Mouse (Mus musculus) embryonic facial prominence, embryonic 13.5 days (tissue): ENCODE results near the gene Mmp14. TPM values are rescaled to one million over a fixed set of nuclear protein-coding genes. Genes with fewer than 3 reads are reported as not detected.

Experiments used
- ATAC-seq: fragments of 200-750 bp; cut with Nextera tagmentation; 2 replicates; pipeline ENCODE4 v1.8.0; 2017; ENCODE audit warnings: low read depth; ENCODE audit not compliant: insufficient number of reproducible peaks, insufficient read depth, low FRiP score, low TSS enrichment
- H3K27ac ChIP-seq: fragments of 300-500 bp; sonication (generic); 2 replicates; pipeline ENCODE4 v1.5.1; 2015; ENCODE audit warnings: moderate library complexity, mild to moderate bottlenecking, inconsistent platforms
- H3K27me3 ChIP-seq: fragments of 300-500 bp; sonication (generic); 2 replicates; pipeline ENCODE4 v1.6.1; 2015; ENCODE audit warnings: mild to moderate bottlenecking, inconsistent platforms
- H3K36me3 ChIP-seq: fragments of 300-500 bp; sonication (generic); 2 replicates; pipeline ENCODE4 v1.6.1; 2015; ENCODE audit warnings: mild to moderate bottlenecking, inconsistent platforms
- H3K4me1 ChIP-seq: fragments of 300-500 bp; sonication (generic); 2 replicates; pipeline ENCODE4 v1.6.1; 2015; ENCODE audit warnings: inconsistent platforms
- H3K4me2 ChIP-seq: fragments of 300-500 bp; sonication (generic); 2 replicates; pipeline ENCODE4 v1.6.1; 2015; ENCODE audit warnings: moderate library complexity, mild to moderate bottlenecking, inconsistent platforms
- H3K4me3 ChIP-seq: fragments of 300-500 bp; sonication (generic); 2 replicates; pipeline ENCODE4 v1.5.1; 2015; ENCODE audit warnings: mild to moderate bottlenecking, inconsistent platforms
- H3K9ac ChIP-seq: fragments of 300-500 bp; sonication (generic); 2 replicates; pipeline ENCODE4 v1.6.1; 2015; ENCODE audit warnings: mild to moderate bottlenecking, inconsistent platforms
- H3K9me3 ChIP-seq: fragments of 300-500 bp; sonication (generic); 2 replicates; pipeline ENCODE4 v1.6.1; 2016; ENCODE audit warnings: inconsistent platforms
- WGBS: fragments of 180-500 bp; shearing (Covaris S2); methylation state at CpG from one replicate; pipeline ENCODE4 v1.1.7; 2015; ENCODE audit warnings: mixed read lengths; 5-methylcytosine and 5-hydroxymethylcytosine counted together
- polyA plus RNA-seq: library from polyadenylated mRNA; unstranded; fragments of >200 nt; fragmentation: Nextera tagmentation; extraction: Ambion mirVana; gene quantifications from 2 replicates; pipeline ENCODE4 v1.2.1, GENCODE M21; 2015

Mmp14 gene
- polyA plus RNA-seq, 1 experiment from 2014 or later = 202 TPM

GRCm38 (mm10) chr14:54428421-54428820, 3.0 kb upstream of the Mmp14 start:
- peaks cover 24% of the 10 kb centered on the region for H3K4me1 ChIP-seq
- H3K27me3 ChIP-seq = no peaks in the 10 kb centered on the region
- H3K9ac ChIP-seq = no peak overlapping the region
- no peak overlapping the region for H3K4me3 ChIP-seq
- no peak overlapping the region for H3K4me2 ChIP-seq
- WGBS = 92% methylated on average over 5 of the region's 5 CpGs
- no peak overlapping the region for H3K27ac ChIP-seq
- H3K9me3 ChIP-seq = 0 out of 2 replicates have a peak, but pooled peaks cover under 1% of the 10 kb centered on the region
- H3K36me3 ChIP-seq = peaks cover 9% of the 10 kb centered on the region
- no peak for ATAC-seq

- peaks cover 35% of the 10 kb centered on the region for H3K4me1 ChIP-seq
- H3K4me2 ChIP-seq = peak overlapping the region; percentile 92
- H3K4me3 ChIP-seq = peak overlapping the region; percentile 89; the same call in 1 of the 2 replicates
- H3K27ac ChIP-seq = peak overlapping the region; percentile 100
- 62% methylated on average over 7 of the region's 7 CpGs for WGBS
- H3K36me3 ChIP-seq = peaks cover 9% of the 10 kb centered on the region
- no peaks in the 10 kb centered on the region for H3K9me3 ChIP-seq
- no peak for ATAC-seq
- peak overlapping the region; percentile 100 for H3K9ac ChIP-seq
- H3K27me3 ChIP-seq = no peaks in the 10 kb centered on the region
Measured at GRCm38 (mm10) chr14:54429332-54430093, 1.9 kb upstream of the Mmp14 start.

- Histone ChIP-seq H3K36me3 (peaks cover 15% of the 10 kb centered on the region), H3K27me3 (no peaks in the 10 kb centered on the region), H3K4me1 (peaks cover 44% of the 10 kb centered on the region), H3K4me2 (peak overlapping the region; percentile 92), H3K9me3 (no peaks in the 10 kb centered on the region), H3K4me3 (peak overlapping the region; percentile 89), H3K9ac (peak overlapping the region; percentile 100), H3K27ac (peak overlapping the region; percentile 100)
- no peak for ATAC-seq
- 6% methylated on average over 18 of the region's 18 CpGs for WGBS
Measured at GRCm38 (mm10) chr14:54430406-54431145, 836 bp upstream of the Mmp14 start.

- Histone ChIP-seq H3K27ac (peak overlapping the region; percentile 100), H3K9ac (peak overlapping the region; percentile 100)
- ATAC-seq = peak; percentile 39
Measured at GRCm38 (mm10) chr14:54432078-54432836, 845 bp downstream of the Mmp14 start.

GRCm38 (mm10) chr14:54432837-54433830, 1.7 kb downstream of the Mmp14 start:
- no peak for ATAC-seq
- Histone ChIP-seq H3K4me3 (peak overlapping the region; percentile 89), H3K9me3 (no peaks in the 10 kb centered on the region), H3K27me3 (no peaks in the 10 kb centered on the region), H3K27ac (peak overlapping the region; percentile 100), H3K4me1 (peaks cover 44% of the 10 kb centered on the region), H3K4me2 (peak overlapping the region; percentile 92), H3K9ac (peak overlapping the region; percentile 100), H3K36me3 (peaks cover 38% of the 10 kb centered on the region)
- WGBS = 17% methylated on average over 17 of the region's 17 CpGs

More at GRCm38 (mm10) chr14:54432078-54432836, 845 bp downstream of the Mmp14 start:
- 2% methylated on average over 54 of the region's 54 CpGs for WGBS
- Histone ChIP-seq H3K4me1 (peaks cover 44% of the 10 kb centered on the region), H3K4me3 (peak overlapping the region; percentile 89), H3K9me3 (no peaks in the 10 kb centered on the region), H3K27me3 (no peaks in the 10 kb centered on the region), H3K4me2 (peak overlapping the region; percentile 92), H3K36me3 (peaks cover 32% of the 10 kb centered on the region)

- Histone ChIP-seq H3K9ac (peak overlapping the region; percentile 100), H3K27ac (peak overlapping the region; percentile 100), H3K9me3 (no peaks in the 10 kb centered on the region), H3K4me2 (peak overlapping the region; percentile 92), H3K27me3 (no peaks in the 10 kb centered on the region), H3K4me3 (peak overlapping the region; percentile 89), H3K4me1 (peaks cover 44% of the 10 kb centered on the region), H3K36me3 (peaks cover 47% of the 10 kb centered on the region)
- ATAC-seq = no peak
- 52% methylated on average over 12 of the region's 12 CpGs for WGBS
Measured at GRCm38 (mm10) chr14:54433941-54434531, 2.6 kb downstream of the Mmp14 start.

- H3K27me3 ChIP-seq = no peaks in the 10 kb centered on the region
- no peak overlapping the region for H3K9ac ChIP-seq
- 82% methylated on average over 11 of the region's 11 CpGs for WGBS
- H3K4me1 ChIP-seq = peaks cover 36% of the 10 kb centered on the region
- no peaks in the 10 kb centered on the region for H3K9me3 ChIP-seq
- H3K4me3 ChIP-seq = no peak overlapping the region
- no peak overlapping the region for H3K4me2 ChIP-seq
- H3K27ac ChIP-seq = no peak overlapping the region
- H3K36me3 ChIP-seq = peaks cover 51% of the 10 kb centered on the region
- ATAC-seq = no peak
Measured at GRCm38 (mm10) chr14:54435194-54435918, 3.9 kb downstream of the Mmp14 start.

- Histone ChIP-seq H3K9ac (no peak overlapping the region), H3K27me3 (no peaks in the 10 kb centered on the region), H3K4me3 (no peak overlapping the region), H3K27ac (no peak overlapping the region), H3K36me3 (peaks cover 66% of the 10 kb centered on the region), H3K9me3 (no peaks in the 10 kb centered on the region), H3K4me1 (peaks cover 44% of the 10 kb centered on the region), H3K4me2 (no peak overlapping the region)
- ATAC-seq = no peak
- 81% methylated on average over 12 of the region's 12 CpGs for WGBS
Measured at GRCm38 (mm10) chr14:54439155-54439554, 7.7 kb downstream of the Mmp14 start.

GRCm38 (mm10) chr14:54439610-54440009, 8.2 kb downstream of the Mmp14 start:
- 64% methylated on average over 7 of the region's 7 CpGs for WGBS
- H3K4me2 ChIP-seq = no peak overlapping the region
- ATAC-seq = no peak

GRCm38 (mm10) chr14:54440538-54440937, 9.1 kb downstream of the Mmp14 start:
- peaks cover 36% of the 10 kb centered on the region for H3K4me1 ChIP-seq
- H3K9me3 ChIP-seq = no peaks in the 10 kb centered on the region
- H3K27me3 ChIP-seq = no peaks in the 10 kb centered on the region
- 92% methylated on average over 14 of the region's 14 CpGs for WGBS
- no peak overlapping the region for H3K27ac ChIP-seq
- no peak overlapping the region for H3K9ac ChIP-seq
- peaks cover 61% of the 10 kb centered on the region for H3K36me3 ChIP-seq
- ATAC-seq = no peak
- no peak overlapping the region for H3K4me2 ChIP-seq
- H3K4me3 ChIP-seq = no peak overlapping the region

More at GRCm38 (mm10) chr14:54439610-54440009, 8.2 kb downstream of the Mmp14 start:
- no peak overlapping the region for H3K9ac ChIP-seq
- H3K4me3 ChIP-seq = no peak overlapping the region
- H3K27me3 ChIP-seq = no peaks in the 10 kb centered on the region
- H3K4me1 ChIP-seq = peaks cover 44% of the 10 kb centered on the region
- H3K9me3 ChIP-seq = no peaks in the 10 kb centered on the region
- peaks cover 66% of the 10 kb centered on the region for H3K36me3 ChIP-seq
- H3K27ac ChIP-seq = no peak overlapping the region
